Mouse (Mus musculus): ENCODE results near the gene Itm2c.

DNA sequence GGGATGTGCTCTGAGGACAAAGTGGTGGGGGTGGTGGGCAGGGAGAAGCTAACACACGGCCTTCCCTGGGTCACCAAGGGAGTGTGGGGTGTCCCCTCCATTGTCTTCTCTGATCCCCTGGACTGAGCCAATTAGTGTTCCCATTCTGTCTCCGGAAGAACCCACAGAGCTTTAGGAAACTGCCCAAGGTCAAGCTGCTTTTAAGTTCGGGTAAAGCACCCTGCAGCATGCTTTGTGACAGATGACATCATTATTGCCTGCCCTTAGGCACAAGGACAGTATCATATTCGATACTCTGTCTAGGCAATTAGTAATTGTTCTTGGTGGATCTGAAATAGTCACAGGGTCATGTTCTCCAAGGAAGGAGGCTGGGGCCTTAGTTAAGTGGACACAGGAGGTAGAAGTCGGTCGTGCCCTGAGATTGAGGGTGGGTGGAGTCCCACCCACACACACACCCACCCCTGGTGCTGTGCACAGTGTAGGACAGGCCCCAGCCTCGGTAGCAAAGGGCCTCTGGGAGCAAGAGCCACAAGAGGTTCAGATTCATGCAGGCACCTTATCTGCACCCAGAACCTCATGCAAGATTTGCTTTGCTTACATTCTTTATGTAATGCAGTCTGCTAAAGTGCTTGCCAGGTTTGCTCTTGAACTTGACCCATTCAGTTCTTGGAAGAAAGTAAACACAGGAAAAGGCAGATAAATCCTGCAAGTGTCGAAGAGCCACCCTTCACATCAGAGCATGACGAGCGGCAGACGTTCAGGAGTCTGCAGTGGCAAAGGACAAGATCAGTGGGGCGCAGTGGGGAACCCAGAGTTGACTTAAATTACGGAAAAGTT is 14.9 kb downstream of the Itm2c start:
- TF ChIP-seq CTCF (IDR thresholded peaks at IDR 0.05; ENCODE audit: low read depth) = no peak
- TF ChIP-seq EP300 (IDR thresholded peaks at IDR 0.05; ENCODE audit: low read depth) = no peak

All from liver, embryonic 14.5 days (tissue).